Mouse (Mus musculus): ENCODE results near the gene Mfap2.

Gene Mfap2

DNA sequence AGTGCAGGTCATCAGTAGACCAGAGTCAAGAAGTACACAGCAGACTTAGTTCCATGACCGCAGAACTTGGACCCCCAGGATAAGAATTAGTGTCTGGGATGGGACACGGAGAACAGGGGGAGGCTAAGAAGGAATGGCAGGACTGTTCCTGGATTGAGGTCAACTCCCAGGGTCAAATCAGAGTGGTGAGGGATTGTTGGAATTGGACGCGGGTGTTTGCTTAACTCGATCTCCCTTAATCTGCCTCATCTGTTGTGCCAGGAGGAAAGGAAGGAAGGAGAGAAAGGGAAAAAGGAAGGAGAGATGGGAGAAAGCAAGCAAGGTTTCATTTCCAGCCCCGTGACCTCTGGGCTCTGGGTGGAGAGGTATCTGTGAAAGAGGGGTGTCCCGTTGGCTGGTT lies at the start of gene Mfap2:
Mfap2 (plus strand) TSS at position 301 of the 400 bp plus-strand sequence.
- no peak for DNase-seq (ENCODE audit: low read depth, low spot score)

DNA sequence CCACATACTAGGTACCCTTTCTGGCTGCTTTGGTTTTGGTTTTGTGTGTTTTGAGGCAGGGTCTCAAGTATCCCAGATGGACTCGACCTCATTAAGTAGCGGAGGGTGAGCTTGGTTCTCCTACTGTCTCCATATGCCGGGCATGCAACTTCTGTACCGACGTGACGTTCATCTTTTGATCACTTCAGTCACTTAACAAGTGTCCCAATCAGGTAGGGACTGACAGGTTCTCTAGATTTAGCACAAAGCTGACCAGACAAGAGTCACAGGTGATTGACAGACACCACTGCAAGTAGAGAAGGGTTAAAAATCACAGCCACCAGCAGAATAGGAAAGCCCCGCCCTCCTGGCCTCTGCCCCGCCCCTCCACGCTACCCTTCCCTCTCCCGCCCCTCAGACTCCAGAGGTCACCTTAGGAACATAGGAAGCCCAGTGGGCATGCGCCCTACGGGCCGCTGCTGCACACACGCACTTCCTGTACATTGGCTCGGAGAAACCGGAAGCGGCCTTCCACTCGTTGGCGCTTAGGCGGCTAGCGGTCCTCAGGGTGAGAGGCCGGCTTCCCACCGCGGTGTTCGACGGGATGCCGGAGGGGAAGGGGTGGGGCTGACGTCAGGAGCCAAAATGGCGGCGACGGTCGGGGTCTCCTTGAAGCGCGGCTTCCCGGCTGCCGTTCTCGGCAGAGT lies 49.3 kb upstream of the Mfap2 start, which contains the start of gene Sdhb:
Sdhb (plus strand) TSS at position 423 of the 686 bp plus-strand sequence.
- DNase-seq (ENCODE audit: low read depth, low spot score), result peak; percentile 99

DNA sequence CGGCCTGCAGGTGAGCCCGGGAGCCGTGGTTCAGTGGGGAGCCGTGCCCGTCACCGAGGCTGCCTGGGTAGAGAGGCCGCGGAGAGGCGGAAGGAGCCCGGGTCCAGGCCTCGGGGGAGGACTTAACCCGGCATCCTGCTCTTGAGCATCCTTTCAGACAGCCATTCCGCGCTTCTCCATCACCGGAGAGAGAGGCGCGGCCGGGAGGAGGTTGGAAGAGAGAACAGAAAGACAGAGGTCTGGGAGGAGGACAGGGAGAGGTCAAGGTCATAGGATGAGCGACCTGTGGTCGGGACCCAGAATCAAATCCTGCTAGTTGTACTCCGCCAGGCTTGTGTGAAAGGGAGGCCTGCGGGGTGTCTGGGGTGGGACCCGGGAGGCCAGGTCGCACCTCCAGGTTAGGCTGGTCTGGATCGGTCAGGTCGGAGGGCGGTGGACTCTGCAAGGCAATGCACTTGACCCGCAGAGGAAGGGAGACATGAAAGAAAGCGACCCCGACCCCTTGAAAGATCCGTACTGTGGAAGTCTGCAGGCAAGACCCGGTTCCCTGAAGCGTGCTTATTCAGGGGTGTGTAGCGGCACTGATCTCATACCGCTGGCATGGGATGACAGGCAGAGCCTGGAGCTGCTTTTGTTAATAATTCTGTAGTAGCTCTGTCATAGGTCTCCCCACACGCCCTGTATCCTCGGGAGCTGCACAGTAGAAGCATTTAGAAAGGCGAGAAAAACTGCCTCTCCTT lies 48.6 kb upstream of the Mfap2 start:
- no peak for DNase-seq (ENCODE audit: low read depth, low spot score)

GRCm38 (mm10) chr4:140962207-140962909 lies 47.9 kb upstream of the Mfap2 start:
- DNase-seq (ENCODE audit: low read depth, low spot score), result no peak

GRCm38 (mm10) chr4:140962950-140963349 lies 47.3 kb upstream of the Mfap2 start:
- DNase-seq (ENCODE audit: low read depth, low spot score), result no peak

GRCm38 (mm10) chr4:140963941-140964597 lies 46.1 kb upstream of the Mfap2 start:
- DNase-seq (ENCODE audit: low read depth, low spot score), result no peak

- DNase-seq (ENCODE audit: low read depth, low spot score), result peak; percentile 80
Observed at GRCm38 (mm10) chr4:140964620-140965019, 45.6 kb upstream of the Mfap2 start.

DNA sequence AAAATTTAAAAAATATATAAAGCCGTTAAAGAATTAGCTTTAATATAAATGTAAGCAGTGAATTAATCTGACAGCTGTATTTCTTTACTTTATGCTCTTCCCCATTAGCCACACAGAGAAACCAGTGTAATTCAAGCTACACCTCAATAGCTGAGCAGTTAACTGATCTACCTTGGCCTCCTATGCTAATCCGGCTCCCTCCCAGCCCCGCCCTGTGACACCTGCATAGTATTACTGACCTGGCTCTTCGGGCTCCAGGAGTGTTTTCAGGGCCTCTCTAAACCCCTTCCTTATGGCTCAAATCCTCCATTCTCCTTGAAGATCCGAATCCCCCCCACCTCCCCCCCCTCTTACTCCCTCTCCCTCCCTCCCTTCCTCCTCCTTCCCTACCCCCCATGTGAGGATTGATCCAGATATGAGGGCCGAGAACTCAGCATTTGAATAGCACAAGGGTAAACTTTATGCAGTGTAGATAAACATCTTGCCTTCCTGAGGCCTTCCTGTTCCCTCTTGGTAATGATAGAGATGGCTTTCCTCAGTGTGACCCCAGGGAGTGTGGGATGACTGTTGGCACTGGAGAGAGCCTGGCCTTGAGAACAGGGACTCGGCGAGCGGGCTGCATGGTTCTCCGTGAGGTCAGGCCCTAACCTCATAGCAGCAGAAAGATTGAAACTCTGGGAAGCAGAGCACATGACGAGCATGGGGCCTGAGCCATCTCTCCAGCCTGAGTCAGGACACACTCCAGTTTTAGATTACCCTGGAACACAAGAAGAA lies 42.6 kb upstream of the Mfap2 start:
- DNase-seq (ENCODE audit: low read depth, low spot score), result no peak

GRCm38 (mm10) chr4:140971691-140972090 lies 38.5 kb upstream of the Mfap2 start:
- DNase-seq (ENCODE audit: low read depth, low spot score), result no peak

GRCm38 (mm10) chr4:140974408-140974807 lies 35.8 kb upstream of the Mfap2 start:
- no peak for DNase-seq (ENCODE audit: low read depth, low spot score)

DNA sequence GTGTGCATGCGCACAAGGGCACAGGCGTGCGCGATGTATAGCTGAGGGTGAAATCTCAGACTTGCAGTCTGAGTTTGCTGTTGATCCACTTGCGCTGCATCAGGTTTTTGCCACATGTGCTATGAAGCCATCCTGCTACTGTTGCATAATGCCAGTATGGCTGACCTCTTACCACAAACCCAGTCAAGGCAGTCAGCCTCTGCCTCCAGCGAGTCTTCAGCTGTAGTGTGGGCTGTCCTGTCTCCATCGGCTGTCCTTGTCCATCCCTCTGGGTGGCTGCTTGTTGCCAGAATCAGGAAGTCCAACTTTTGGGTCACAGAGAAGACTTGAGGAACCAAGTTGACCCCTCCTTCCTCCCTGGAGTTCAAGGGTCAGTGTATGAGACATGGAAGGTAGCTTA lies 34.9 kb upstream of the Mfap2 start:
- no peak for DNase-seq (ENCODE audit: low read depth, low spot score)

DNA sequence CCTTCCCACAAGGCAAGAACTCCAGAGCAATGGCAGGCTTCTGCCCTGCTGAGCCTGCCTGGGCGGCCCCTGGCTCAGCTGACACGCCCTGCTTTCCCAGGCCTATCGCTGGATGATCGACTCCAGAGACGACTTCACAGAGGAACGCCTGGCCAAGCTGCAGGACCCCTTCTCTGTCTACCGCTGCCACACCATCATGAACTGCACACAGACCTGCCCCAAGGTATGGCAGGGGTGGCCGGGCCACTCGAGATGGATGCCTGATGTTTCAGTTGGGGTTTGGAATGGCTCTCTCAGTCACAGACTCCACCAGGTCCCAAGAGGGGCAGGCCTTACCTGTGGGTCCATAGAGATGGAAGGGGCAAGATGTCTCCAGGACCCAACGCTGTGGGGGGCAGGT lies 32.9 kb upstream of the Mfap2 start:
- DNase-seq (ENCODE audit: low read depth, low spot score), result no peak

DNA sequence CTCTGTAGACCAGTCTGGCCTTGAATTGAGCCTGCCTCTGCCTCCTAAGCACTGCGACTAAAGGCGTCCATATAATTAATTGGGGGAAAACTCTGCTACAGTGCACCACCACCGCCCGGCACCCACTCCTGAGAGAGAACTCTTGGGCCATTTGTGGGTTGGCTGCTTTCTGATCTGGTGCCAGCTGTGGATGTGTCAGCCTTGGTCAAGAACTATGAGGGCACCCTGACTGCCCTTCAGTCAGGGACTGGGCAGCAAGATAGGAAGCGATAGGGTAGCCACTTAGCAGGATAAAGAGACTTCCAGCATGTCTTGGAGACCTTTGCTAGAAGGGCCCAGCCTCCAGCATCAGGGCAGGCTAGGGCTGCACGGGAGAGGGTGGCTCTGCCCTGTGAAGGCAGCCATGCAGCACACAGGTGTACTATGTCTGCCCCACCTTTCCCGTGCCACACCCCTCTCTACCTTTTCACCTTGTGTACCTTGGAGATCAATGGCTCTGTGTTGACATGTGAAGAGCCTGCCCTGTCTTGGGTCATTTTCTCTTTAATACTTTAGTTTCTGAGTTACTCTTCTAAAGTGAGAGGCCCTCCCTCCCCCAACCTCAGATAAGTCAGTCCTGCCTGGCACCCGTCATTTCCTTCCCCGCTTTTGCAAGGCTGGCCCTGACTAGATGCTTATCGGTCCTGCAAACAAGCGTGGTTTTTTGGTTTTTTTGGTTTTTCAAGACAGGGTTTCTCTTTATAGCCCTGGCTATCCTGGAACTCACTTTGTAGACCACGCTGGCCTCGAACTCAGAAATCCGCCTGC lies 32.1 kb upstream of the Mfap2 start:
- DNase-seq (ENCODE audit: low read depth, low spot score), result no peak

DNA sequence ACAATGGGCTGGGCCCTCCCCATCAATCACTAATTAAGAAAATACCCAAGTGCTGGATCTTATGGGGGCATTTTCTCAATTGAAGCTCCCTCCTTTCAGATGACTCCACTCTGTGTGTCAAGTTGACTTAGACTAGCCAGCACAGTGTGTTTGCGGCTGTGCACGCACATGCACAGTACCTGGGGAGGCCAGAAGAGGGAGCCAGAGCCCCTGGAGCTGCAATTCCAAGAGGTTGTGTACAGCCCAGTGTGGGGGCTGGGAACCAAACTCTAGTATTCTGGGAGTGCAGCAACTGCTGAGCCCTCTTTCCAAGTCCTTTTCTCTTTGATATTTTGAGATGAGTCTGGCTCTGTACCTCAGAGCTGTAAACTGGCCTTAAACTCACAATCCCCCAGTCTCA lies 28.6 kb upstream of the Mfap2 start:
- no peak for DNase-seq (ENCODE audit: low read depth, low spot score)

DNA sequence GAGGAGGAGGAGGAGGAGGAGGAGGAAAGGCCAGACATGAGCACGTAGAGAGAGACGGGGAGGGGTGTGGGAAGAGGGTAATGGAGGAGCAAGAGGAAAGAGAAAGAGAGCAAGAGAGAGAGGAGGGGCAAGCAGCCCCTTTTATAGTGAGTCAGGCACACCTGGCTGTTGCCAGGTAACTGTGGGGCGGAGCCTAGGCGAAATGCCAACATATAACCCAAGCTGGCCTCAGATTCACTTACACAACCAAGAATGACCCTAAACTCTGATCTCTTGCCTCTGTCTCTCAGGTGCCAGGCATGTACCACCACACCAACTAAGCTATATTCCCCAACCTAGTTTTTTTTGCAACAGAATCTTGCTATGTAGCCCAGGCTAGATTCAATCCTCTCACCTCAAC lies 27.4 kb upstream of the Mfap2 start:
- DNase-seq (ENCODE audit: low read depth, low spot score), result no peak

DNA sequence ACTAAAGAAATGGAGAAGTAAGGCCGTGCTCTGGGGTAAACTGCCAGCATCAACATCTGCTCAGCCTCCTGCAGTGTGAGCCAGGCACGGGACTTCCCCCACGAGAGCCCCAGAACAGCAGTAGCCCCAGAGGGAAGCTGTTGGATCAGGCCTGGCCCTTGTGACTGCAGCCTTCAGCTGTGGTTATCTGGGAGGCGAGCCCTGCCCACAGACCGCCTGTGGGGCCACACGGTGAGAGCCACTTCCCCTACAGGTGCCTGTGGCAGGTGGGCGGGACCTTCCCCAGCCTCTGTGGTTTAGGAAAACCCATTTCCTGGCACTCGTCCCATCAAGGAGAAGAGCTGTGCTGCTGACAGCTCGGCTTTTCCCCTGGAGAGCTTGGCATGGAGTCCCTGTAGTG lies 26.8 kb upstream of the Mfap2 start:
- no peak for DNase-seq (ENCODE audit: low read depth, low spot score)

GRCm38 (mm10) chr4:140984544-140984943 lies 25.7 kb upstream of the Mfap2 start:
- DNase-seq (ENCODE audit: low read depth, low spot score), result no peak

- DNase-seq (ENCODE audit: low read depth, low spot score), result no peak
Observed at GRCm38 (mm10) chr4:140986024-140986710, 24.1 kb upstream of the Mfap2 start.

DNA sequence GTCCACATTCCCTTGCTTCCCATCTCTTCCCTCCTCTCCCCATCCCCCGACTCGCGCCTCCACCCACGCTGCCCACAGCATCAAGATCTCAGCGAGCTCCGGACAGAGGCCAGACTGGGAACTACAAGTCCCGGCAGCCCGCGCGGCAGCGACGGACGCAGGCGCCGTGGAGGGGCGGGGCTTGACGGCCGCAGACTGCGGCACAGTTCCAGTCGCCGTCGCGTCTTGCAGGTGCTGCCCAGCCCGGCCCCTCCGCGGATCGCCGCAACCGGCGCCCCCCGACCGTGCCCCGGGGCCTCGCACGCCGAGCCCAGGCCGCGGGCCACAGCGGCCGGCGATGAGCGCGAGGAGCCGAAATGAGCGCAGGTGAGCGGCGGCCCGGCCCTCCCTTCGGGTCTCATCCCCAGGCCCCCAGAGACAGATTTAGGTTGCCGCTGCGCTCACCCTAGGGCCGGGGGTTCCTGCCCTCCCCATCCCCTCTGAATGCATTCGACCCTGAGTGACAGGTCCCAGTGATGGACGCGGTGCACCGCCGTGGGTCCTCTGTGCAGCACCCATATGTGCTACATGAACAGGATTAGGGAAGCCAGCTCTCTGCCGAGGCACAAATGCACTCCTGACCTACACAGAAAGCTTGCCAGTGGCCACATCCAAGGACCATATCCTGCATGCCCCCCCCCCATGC lies 23.4 kb upstream of the Mfap2 start, which contains the start of gene Atp13a2:
Atp13a2 (plus strand) TSS at position 163 of the 685 bp plus-strand sequence.
- DNase-seq (ENCODE audit: low read depth, low spot score), result peak; percentile 75

All from forelimb bud, embryonic 11.5 days (tissue).